Mouse (Mus musculus) spleen, adult 2 months (tissue): ENCODE results near the gene Zfp791. TPM values are rescaled to one million over a fixed set of nuclear protein-coding genes. Genes with fewer than 3 reads are reported as not detected.
"Not testable (repeated sequence)": the region's sequence is repeated elsewhere in the genome, so short reads cannot be mapped to it uniquely, and the experiment has no call there.

ENCODE experiments used
- DNase-seq, 2 experiments: peaks; one replicate each; pipeline versions ENCODE4 v3.0.0 to v3.0.0-alpha.2; 2012 to 2021; ENCODE audit warnings: low spot score in 2 of 2, low read depth in 1 of 2
- H3K27ac ChIP-seq: fragments of 200-500 bp; 2 replicates; pipeline ENCODE4 v1.5.1; 2012; ENCODE audit warnings: low read length, inconsistent platforms; ENCODE audit not compliant: insufficient read depth
- H3K27me3 ChIP-seq: fragments of 200-500 bp; 2 replicates; pipeline ENCODE4 v1.6.1; 2012; ENCODE audit warnings: mild to moderate bottlenecking, moderate library complexity, low read length, inconsistent platforms; ENCODE audit not compliant: control insufficient read depth, insufficient read depth
- H3K36me3 ChIP-seq: fragments of 200-500 bp; 2 replicates; pipeline ENCODE4 v1.6.1; 2012; ENCODE audit warnings: mild to moderate bottlenecking, low read length, inconsistent platforms; ENCODE audit not compliant: control insufficient read depth, insufficient read depth
- H3K4me1 ChIP-seq: fragments of 200-500 bp; 2 replicates; pipeline ENCODE4 v1.6.1; 2011; ENCODE audit warnings: inconsistent platforms; ENCODE audit not compliant: control insufficient read depth, insufficient read depth, insufficient read length
- H3K4me3 ChIP-seq: fragments of 200-500 bp; 2 replicates; pipeline ENCODE4 v1.5.1; 2011; ENCODE audit warnings: mild to moderate bottlenecking, inconsistent platforms; ENCODE audit not compliant: insufficient read depth, insufficient read length; ENCODE audit errors: extremely low read depth
- CTCF ChIP-seq: fragments of 200-500 bp; IDR thresholded peaks from 2 replicates; pipeline ENCODE4 v1.5.1; 2011; ENCODE audit warnings: mild to moderate bottlenecking, inconsistent platforms; ENCODE audit not compliant: insufficient read depth, insufficient read length, insufficient replicate concordance; ENCODE audit errors: extremely low read depth
- POLR2A ChIP-seq: fragments of 200-500 bp; IDR thresholded peaks from 2 replicates; pipeline ENCODE4 v1.6.1; 2011; ENCODE audit warnings: low read depth, low read length, inconsistent platforms
- WGBS: fragments of 180-500 bp; shearing (Covaris S2); methylation state at CpG from one replicate; pipeline ENCODE4 v1.1.7; 2018; 5-methylcytosine and 5-hydroxymethylcytosine counted together
- polyA plus RNA-seq: library from polyadenylated mRNA; depleted of rRNA; stranded (reverse); fragments of >200 nt; gene quantifications from 2 replicates; pipeline ENCODE4 v1.2.3, GENCODE M21; 2012; rRNA removed

The Zfp791 gene
- 0.05 and 0.11 TPM in 2 replicates for polyA plus RNA-seq

GRCm38 (mm10) chr8:85122995-85123394 is at the start of gene Zfp791:
Gene Zfp791, minus strand, starts transcription at chr8:85123095.
- Histone ChIP-seq H3K27me3 (no peaks in the 10 kb centered on the region), H3K36me3 (no peaks in the 10 kb centered on the region), H3K27ac (no peak within 1 kb of the TSS), H3K4me3 (no peak within 1 kb of the TSS), H3K4me1 (no peaks in the 10 kb centered on the region)
- DNase-seq: no peak
- WGBS: 84% methylated on average over 3 of the region's 3 CpGs
- TF ChIP-seq POLR2A (no peak), CTCF (no peak)

- H3K4me3 ChIP-seq: no peak overlapping the region
Measured at GRCm38 (mm10) chr8:85171291-85171690, 48.4 kb upstream of the Zfp791 start.

GRCm38 (mm10) chr8:85151624-85152023 is 28.7 kb upstream of the Zfp791 start, which contains the start of gene Cks1brt:
Gene Cks1brt, plus strand, starts transcription at chr8:85151924.
- H3K27me3 ChIP-seq: no peaks in the 10 kb centered on the region
- no peak within 1 kb of the TSS for H3K4me3 ChIP-seq
- H3K4me1 ChIP-seq: no peaks in the 10 kb centered on the region
- TF ChIP-seq CTCF: no peak
- TF ChIP-seq POLR2A: no peak
- no peak within 1 kb of the TSS for H3K27ac ChIP-seq
- 86% methylated on average over 3 of the region's 3 CpGs for WGBS
- no peak for DNase-seq
- H3K36me3 ChIP-seq: no peaks in the 10 kb centered on the region

More at GRCm38 (mm10) chr8:85171291-85171690, 48.4 kb upstream of the Zfp791 start:
- TF ChIP-seq CTCF: peak; percentile 17; the same call in 1 of the 2 replicates
- TF ChIP-seq POLR2A: no peak
- 31% methylated on average over 14 of the region's 14 CpGs for WGBS
- Histone ChIP-seq H3K4me1 (no peaks in the 10 kb centered on the region), H3K36me3 (no peaks in the 10 kb centered on the region), H3K27ac (no peak overlapping the region), H3K27me3 (no peaks in the 10 kb centered on the region)
- DNase-seq: no peak

GRCm38 (mm10) chr8:85142516-85142915 is 19.6 kb upstream of the Zfp791 start:
- Histone ChIP-seq H3K27me3 (no peaks in the 10 kb centered on the region), H3K4me3 (no peak overlapping the region), H3K36me3 (no peaks in the 10 kb centered on the region), H3K4me1 (no peaks in the 10 kb centered on the region), H3K27ac (peak overlapping the region; percentile 8; the same call in 1 of the 2 replicates)
- DNase-seq: no peak
- no peak for TF ChIP-seq CTCF
- no peak for TF ChIP-seq POLR2A
- 62% methylated on average over 4 of the region's 4 CpGs for WGBS

- H3K27me3 ChIP-seq, H3K4me1 ChIP-seq, H3K4me3 ChIP-seq, H3K36me3 ChIP-seq, DNase-seq, H3K27ac ChIP-seq: not testable (repeated sequence)
- WGBS: 90% methylated on average over 2 of the region's 2 CpGs
Measured at GRCm38 (mm10) chr8:85135690-85136089, 12.8 kb upstream of the Zfp791 start.

- Histone ChIP-seq H3K4me1 (no peaks in the 10 kb centered on the region), H3K27me3 (no peaks in the 10 kb centered on the region), H3K27ac (no peak overlapping the region), H3K4me3 (no peak overlapping the region), H3K36me3 (no peaks in the 10 kb centered on the region)
- 88% methylated on average over 1 of the region's 1 CpGs for whole genome bisulfite sequencing
- DNase-seq: no peak
- no peak for TF ChIP-seq POLR2A
- no peak for TF ChIP-seq CTCF
Measured at GRCm38 (mm10) chr8:85132335-85132734, 9.4 kb upstream of the Zfp791 start.

- H3K27me3 ChIP-seq: no peaks in the 10 kb centered on the region
- H3K4me1 ChIP-seq: no peaks in the 10 kb centered on the region
- 91% methylated on average over 8 of the region's 8 CpGs for WGBS
- H3K4me3 ChIP-seq: no peak overlapping the region
- no peak overlapping the region for H3K27ac ChIP-seq
- DNase-seq: no peak
- TF ChIP-seq CTCF: no peak
- no peak for TF ChIP-seq POLR2A
- H3K36me3 ChIP-seq: no peaks in the 10 kb centered on the region
Measured at GRCm38 (mm10) chr8:85123691-85124090, 796 bp upstream of the Zfp791 start.

GRCm38 (mm10) chr8:85120251-85120650 is 2.6 kb downstream of the Zfp791 start:
- not testable (repeated sequence) for H3K4me3 ChIP-seq, DNase-seq, H3K27ac ChIP-seq, H3K36me3 ChIP-seq, H3K4me1 ChIP-seq, H3K27me3 ChIP-seq
- WGBS: 87% methylated on average over 5 of the region's 5 CpGs
